Mouse (Mus musculus): ENCODE results near the gene Fhit. TPM values are rescaled to one million over a fixed set of nuclear protein-coding genes. Genes with fewer than 3 reads are reported as not detected.

The Fhit gene
- 7.2 TPM for polyA plus RNA-seq (2017; shearing (Covaris generic))

DNA sequence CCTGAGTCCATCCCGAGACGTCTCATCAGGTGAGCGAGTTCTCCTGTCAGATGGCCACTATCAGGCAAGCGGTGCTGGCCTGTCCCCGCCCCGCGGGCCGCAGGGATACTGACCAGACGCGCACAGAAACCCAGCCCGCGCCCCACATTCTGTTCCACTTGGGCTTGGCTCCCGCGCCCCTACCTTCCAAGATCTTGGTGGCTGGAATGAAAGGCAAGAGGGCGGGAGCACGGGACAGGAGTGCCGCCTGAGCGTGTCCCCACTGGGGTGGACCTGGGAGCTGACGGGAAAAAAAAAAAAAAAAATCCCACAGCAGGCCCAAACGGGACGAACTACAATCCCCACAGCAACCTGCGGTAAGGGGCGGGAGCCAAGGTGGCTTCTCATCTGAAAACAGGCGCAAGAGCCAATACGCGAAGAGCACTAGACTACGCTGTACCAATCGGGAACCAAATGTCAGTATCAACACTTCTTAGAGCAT is at the start of gene Fhit:
Fhit (minus strand) TSS at position 285 of the 481 bp plus-strand sequence.

Other genes starting within 250 kb of the Fhit start
- 3.2 TPM for gene Gm3839, start 194.7 kb upstream of the Fhit start, polyA plus RNA-seq (2017; shearing (Covaris generic))

Measured in effector memory CD4-positive, alpha-beta T cell, adult 5 months (primary cell).